Mouse (Mus musculus) E14TG2a.4 (cell line): ENCODE measurements around the gene Saysd1.
A peak's percentile ranks its signal among the peaks of the same experiment; 100 is the strongest.

Experiments
- H3K27me3 ChIP-seq: 2 replicates; pipeline ENCODE4 v1.6.1; 2014; ENCODE audit warnings: low read length, control low read depth; ENCODE audit not compliant: insufficient read depth
- H3K36me3 ChIP-seq: 2 replicates; pipeline ENCODE4 v1.6.1; 2014; ENCODE audit warnings: low read length, control low read depth; ENCODE audit not compliant: insufficient read depth
- H3K4me1 ChIP-seq: replicated peaks from 2 replicates; pipeline ENCODE4 v1.6.1; 2014; ENCODE audit warnings: low read depth, low read length, control low read depth
- H3K4me3 ChIP-seq: replicated peaks from 2 replicates; pipeline ENCODE4 v1.5.1; 2014; ENCODE audit warnings: mild to moderate bottlenecking, low read length
- H3K9me3 ChIP-seq: 2 replicates; pipeline ENCODE4 v1.6.1; 2014; ENCODE audit warnings: low read length, control low read depth
- CTCF ChIP-seq: conservative IDR thresholded peaks from 2 replicates; pipeline ENCODE4 v1.5.1; 2014; ENCODE audit warnings: low read length
- NANOG ChIP-seq: IDR thresholded peaks from 2 replicates; pipeline ENCODE4 v1.6.1; 2014; ENCODE audit warnings: borderline replicate concordance, low read length, mixed read lengths
- POU5F1 ChIP-seq: IDR thresholded peaks from 2 replicates; pipeline ENCODE4 v1.6.1; 2014; ENCODE audit warnings: low read length, borderline replicate concordance

Saysd1 gene

GRCm38 (mm10) chr14:20138484-20139355, at the start of gene Saysd1:
Gene Saysd1, minus strand, starts transcription at chr14:20138534.
- H3K9me3 ChIP-seq = no peaks in the 10 kb centered on the region

DNA sequence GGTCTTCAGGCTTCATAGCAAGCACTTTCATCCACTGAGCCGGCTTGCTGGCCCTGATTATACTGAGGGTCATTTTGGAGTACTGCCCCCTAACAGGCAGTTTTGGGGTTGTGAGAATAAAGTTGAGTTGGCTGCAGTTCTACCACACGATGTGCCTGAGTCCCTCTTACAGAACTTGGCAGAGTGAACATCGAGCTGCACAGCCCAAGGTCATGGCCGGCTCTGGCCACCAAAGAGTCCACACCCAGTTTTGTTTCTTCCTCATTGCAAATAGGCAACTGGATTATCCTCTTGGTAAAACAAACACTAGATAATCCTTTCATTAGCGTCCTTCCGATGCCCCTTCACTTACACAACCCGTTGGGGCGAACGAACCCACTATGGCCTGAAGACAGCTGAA, 47.1 kb upstream of the Saysd1 start:
- Histone ChIP-seq H3K4me3 (no peak overlapping the region), H3K36me3 (peaks cover 1% of the 10 kb centered on the region), H3K4me1 (peaks cover 52% of the 10 kb centered on the region), H3K27me3 (no peaks in the 10 kb centered on the region), H3K9me3 (no peaks in the 10 kb centered on the region)
- TF ChIP-seq POU5F1 = no peak
- TF ChIP-seq CTCF = no peak
- no peak for TF ChIP-seq NANOG

More at GRCm38 (mm10) chr14:20138484-20139355, at the start of gene Saysd1:
- Histone ChIP-seq H3K36me3 (peaks cover 62% of the 10 kb centered on the region), H3K27me3 (no peaks in the 10 kb centered on the region), H3K4me3 (0 out of 2 replicates have a peak within 1 kb of the TSS, but pooled peaks have one; percentile 7), H3K4me1 (peaks cover 91% of the 10 kb centered on the region)
- TF ChIP-seq CTCF (no peak), POU5F1 (no peak), NANOG (no peak)

- Histone ChIP-seq H3K36me3 (peaks cover 16% of the 10 kb centered on the region), H3K9me3 (no peaks in the 10 kb centered on the region), H3K4me1 (peaks cover 59% of the 10 kb centered on the region), H3K4me3 (0 out of 2 replicates have a peak overlapping the region, but pooled peaks have one; percentile 23), H3K27me3 (no peaks in the 10 kb centered on the region)
- TF ChIP-seq POU5F1 (no peak), NANOG (no peak)
Observed at GRCm38 (mm10) chr14:20183701-20184100, 45.4 kb upstream of the Saysd1 start.

DNA sequence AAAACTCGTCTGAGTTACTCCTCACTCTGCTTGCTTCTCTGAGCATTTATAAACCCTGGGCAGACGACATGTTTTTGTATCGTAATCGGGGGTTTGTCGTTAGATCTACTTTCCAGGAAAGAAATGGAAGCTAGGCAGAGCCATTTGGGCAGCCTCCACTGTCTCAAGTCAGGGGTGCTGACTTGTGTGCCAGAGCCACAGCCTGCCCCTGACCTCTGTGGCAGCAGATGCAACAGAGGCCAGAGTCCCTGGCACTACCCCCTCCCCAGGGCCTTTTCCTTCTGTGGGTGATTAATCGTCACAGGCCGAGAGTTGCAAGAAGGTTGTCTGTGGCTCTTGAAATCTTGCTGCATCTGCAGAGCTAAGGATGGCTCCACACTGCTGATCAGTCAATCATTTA, 44.3 kb upstream of the Saysd1 start:
- Histone ChIP-seq H3K9me3 (no peaks in the 10 kb centered on the region), H3K27me3 (no peaks in the 10 kb centered on the region), H3K36me3 (peaks cover 23% of the 10 kb centered on the region), H3K4me3 (no peak overlapping the region), H3K4me1 (peaks cover 69% of the 10 kb centered on the region)
- TF ChIP-seq POU5F1 (no peak), CTCF (no peak), NANOG (no peak)

DNA sequence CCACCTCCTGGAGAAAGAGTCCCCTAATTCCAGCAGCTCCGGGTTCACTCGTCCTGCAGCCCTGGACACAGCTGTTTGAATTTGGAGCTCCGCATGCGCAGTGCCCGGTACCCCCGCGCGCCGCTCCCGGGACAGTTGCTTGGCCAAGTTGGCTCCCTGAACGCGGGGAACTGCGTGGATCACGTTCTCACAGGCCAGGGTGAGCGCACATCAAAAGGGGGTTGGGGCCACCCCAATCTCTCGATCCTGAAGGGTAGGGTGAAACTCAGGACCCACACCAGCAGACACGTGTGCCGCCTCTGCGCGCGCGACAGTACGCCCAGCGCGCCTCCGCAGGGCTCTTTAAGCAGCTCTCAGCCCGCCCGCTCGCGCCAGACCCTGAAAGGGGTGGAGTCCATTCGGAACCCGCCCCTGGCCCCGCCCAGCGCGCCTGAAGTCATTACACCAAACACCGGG, 43.2 kb upstream of the Saysd1 start, which contains the start of gene Kcnk5:
Gene Kcnk5 (minus strand): TSS at position 344 of the 456 bp plus-strand sequence.
- Histone ChIP-seq H3K4me1 (peaks cover 77% of the 10 kb centered on the region), H3K36me3 (peaks cover 34% of the 10 kb centered on the region), H3K27me3 (no peaks in the 10 kb centered on the region), H3K9me3 (no peaks in the 10 kb centered on the region), H3K4me3 (peak within 1 kb of the TSS; percentile 97)
- TF ChIP-seq POU5F1 = no peak
- TF ChIP-seq NANOG = no peak
- no peak for TF ChIP-seq CTCF

DNA sequence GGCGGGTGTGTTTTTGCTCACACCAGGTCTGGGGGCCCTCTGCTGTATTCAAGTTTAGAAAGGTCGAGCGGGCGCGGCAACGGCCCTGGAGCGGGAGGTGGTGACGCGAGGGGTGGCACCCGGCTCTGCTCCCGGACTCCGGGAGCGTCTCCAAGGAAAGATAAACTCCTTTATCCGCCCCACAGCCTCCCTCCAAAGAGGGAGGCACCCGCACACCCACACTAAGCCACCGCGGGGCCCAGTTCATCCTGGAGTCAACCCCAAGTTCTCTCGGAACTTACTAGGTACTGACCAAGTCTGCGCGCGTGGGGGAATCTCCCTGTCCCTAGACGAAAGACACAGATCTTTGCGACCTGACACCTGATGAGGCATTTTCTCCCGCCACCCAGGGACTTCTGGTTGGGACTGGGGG, 42.4 kb upstream of the Saysd1 start:
- no peaks in the 10 kb centered on the region for H3K9me3 ChIP-seq
- TF ChIP-seq CTCF (no peak), NANOG (no peak), POU5F1 (no peak)

DNA sequence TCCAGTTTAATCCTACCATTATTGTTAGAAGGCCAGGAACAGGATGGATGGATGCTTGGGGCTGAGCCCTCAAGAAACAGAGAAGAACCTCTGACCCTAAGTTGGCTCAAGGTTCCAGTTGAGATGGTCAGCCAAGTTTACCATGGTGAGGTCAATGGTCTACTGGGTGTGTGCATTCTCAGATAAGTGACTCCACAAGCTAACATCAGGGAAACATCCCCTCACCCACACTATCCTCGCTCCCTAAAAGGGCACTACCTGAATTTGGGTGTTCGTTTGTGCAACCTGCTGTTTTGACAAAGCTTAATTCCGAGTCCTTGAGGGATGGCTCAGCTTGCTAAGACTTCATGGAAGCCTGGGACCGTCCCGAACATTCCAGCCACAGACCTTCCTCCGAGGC, 42.0 kb upstream of the Saysd1 start:
- H3K4me1 ChIP-seq = peaks cover 82% of the 10 kb centered on the region
- H3K9me3 ChIP-seq = no peaks in the 10 kb centered on the region
- H3K27me3 ChIP-seq = no peaks in the 10 kb centered on the region
- peaks cover 46% of the 10 kb centered on the region for H3K36me3 ChIP-seq
- TF ChIP-seq POU5F1 (no peak), CTCF (no peak), NANOG (no peak)
- peak overlapping the region; percentile 97 for H3K4me3 ChIP-seq

More for the DNA sequence above, 42.4 kb upstream of the Saysd1 start:
- Histone ChIP-seq H3K4me1 (peaks cover 82% of the 10 kb centered on the region), H3K4me3 (peak overlapping the region; percentile 97), H3K36me3 (peaks cover 42% of the 10 kb centered on the region), H3K27me3 (no peaks in the 10 kb centered on the region)

DNA sequence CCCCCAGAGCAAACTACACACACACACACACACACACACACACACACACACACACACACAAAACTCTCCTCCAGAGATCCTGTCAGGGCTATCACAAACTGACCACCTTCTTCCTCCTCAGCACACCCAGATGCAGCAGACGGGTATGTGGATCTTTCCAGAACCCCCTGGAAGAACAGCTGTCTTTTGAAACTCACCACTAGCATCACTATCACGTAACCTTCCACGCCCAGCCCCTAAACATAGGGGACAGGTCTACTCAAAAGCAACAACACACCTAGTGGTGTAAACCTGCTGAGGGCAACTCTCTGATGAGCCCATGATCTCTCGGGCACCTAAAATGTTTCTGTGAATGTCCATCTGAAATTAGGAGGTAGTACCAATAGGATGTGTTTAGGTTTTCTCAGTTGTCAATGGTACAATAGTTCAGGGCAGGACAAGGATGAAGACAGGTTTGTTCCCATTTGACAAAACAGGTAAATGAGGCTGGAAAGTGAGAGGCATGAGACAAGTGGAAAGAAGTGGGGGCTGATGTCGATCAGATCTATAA, 41.5 kb upstream of the Saysd1 start:
- no peaks in the 10 kb centered on the region for H3K9me3 ChIP-seq

DNA sequence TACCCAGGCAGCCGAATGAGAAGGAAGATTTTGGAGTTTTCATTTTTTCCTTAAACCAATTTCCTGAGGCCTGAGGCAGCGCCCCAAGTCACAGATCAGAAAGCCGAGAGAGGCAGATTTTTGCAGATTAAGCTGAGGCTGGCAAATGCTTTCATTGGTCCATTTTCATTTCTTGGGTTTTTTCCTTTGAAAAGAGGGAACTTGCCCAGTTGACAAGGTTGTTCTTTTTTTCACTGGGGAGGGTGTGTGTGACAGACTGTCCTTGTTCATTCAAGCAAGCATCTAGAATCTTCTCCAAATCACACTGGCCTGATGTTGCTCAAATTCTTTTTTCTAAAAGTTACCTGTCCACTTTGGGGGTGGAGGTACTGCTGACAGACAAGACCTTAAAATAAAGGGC, 40.7 kb upstream of the Saysd1 start:
- H3K27me3 ChIP-seq = no peaks in the 10 kb centered on the region
- peaks cover 54% of the 10 kb centered on the region for H3K36me3 ChIP-seq
- peak overlapping the region; percentile 97 for H3K4me3 ChIP-seq
- H3K4me1 ChIP-seq = peaks cover 82% of the 10 kb centered on the region
- no peaks in the 10 kb centered on the region for H3K9me3 ChIP-seq
- no peak for TF ChIP-seq CTCF
- no peak for TF ChIP-seq NANOG
- TF ChIP-seq POU5F1 = no peak

More for the DNA sequence above, 41.5 kb upstream of the Saysd1 start:
- peaks cover 51% of the 10 kb centered on the region for H3K36me3 ChIP-seq
- peaks cover 82% of the 10 kb centered on the region for H3K4me1 ChIP-seq
- H3K27me3 ChIP-seq = no peaks in the 10 kb centered on the region
- TF ChIP-seq NANOG (no peak), CTCF (no peak), POU5F1 (no peak)
- H3K4me3 ChIP-seq = peak overlapping the region; percentile 97
